In genomic region chr5:24320467-24320813, GRCm38 (mm10) we compare ENCODE assay signal across 9 mouse cellular contexts. TPM values are rescaled to one million over a fixed set of nuclear protein-coding genes. Genes with fewer than 3 reads are reported as not detected.
DNase-seq lines count a peak whose midpoint lies in the region; ATAC-seq and TF ChIP-seq lines count a peak whose summit lies in the region.
"Had no signal": no experiment of that assay in that cellular context is flagged by ENCODE, and none has a peak within 500 bp of the region (broad histone marks: within the 10 kb centered on the region; RNA-seq: fewer than 3 reads in every experiment).

No protein-coding gene starts in this region.

- no peak for ATAC-seq in hindbrain, embryonic 11.5 days (ENCODE audit: low FRiP score)
- ATAC-seq in hindbrain, embryonic 16.5 days = no peak
- peak; percentile 53; the same call in 1 of the 2 replicates for ATAC-seq in embryonic facial prominence, embryonic 14.5 days (ENCODE audit: low read depth)
- ATAC-seq in limb, embryonic 11.5 days (ENCODE audit: insufficient number of reproducible peaks, low FRiP score, low TSS enrichment, low read depth) = no peak

- TF ChIP-seq CTCF in E14TG2a.4 (conservative IDR thresholded peaks at IDR 0.05; ENCODE audit: low read length) = no peak

- H3K4me2 ChIP-seq in hindbrain, embryonic 11.5 days (replicated peaks; ENCODE audit: low read depth, low read length) = peak overlapping the region; percentile 19
- H3K4me2 ChIP-seq in hindbrain, embryonic 16.5 days (ENCODE audit: low read length) = no peak overlapping the region
- peak overlapping the region; percentile 44 for H3K4me2 ChIP-seq in embryonic facial prominence, embryonic 14.5 days (ENCODE audit: low read depth, low read length)
- H3K4me2 ChIP-seq in limb, embryonic 11.5 days (ENCODE audit: low read depth, severe bottlenecking) = peak overlapping the region; percentile 38
- H3K4me2 ChIP-seq: stomach, embryonic 15.5 days had no signal

- H3K27ac ChIP-seq in hindbrain, embryonic 11.5 days (ENCODE audit: low read depth, low read length) = 0 out of 2 replicates have a peak overlapping the region, but pooled peaks have one; percentile 24
- H3K27ac ChIP-seq in hindbrain, embryonic 16.5 days (ENCODE audit: low read depth, low read length) = no peak overlapping the region
- H3K27ac ChIP-seq in embryonic facial prominence, embryonic 14.5 days (replicated peaks; ENCODE audit: low read depth, low read length) = peak overlapping the region; percentile 48
- no peak overlapping the region for H3K27ac ChIP-seq in limb, embryonic 11.5 days (replicated peaks; ENCODE audit: low read depth, low read length)
- H3K27ac ChIP-seq: stomach, embryonic 15.5 days had no signal

- no peaks in the 10 kb centered on the region for H3K9me3 ChIP-seq in hindbrain, embryonic 11.5 days (ENCODE audit: control insufficient read depth, low read length)
- H3K9me3 ChIP-seq in hindbrain, embryonic 16.5 days (ENCODE audit: control insufficient read depth, low read length) = no peaks in the 10 kb centered on the region
- H3K9me3 ChIP-seq in E14TG2a.4 (ENCODE audit: low read length) = no peaks in the 10 kb centered on the region
- H3K9me3 ChIP-seq in embryonic facial prominence, embryonic 14.5 days (ENCODE audit: control insufficient read depth, low read length) = no peaks in the 10 kb centered on the region
- H3K9me3 ChIP-seq in limb, embryonic 11.5 days (ENCODE audit: control insufficient read depth, low read length) = no peaks in the 10 kb centered on the region
- H3K9me3 ChIP-seq: stomach, embryonic 15.5 days had no signal

- no peak overlapping the region for H3K4me3 ChIP-seq in hindbrain, embryonic 11.5 days (ENCODE audit: low read depth, low read length)
- H3K4me3 ChIP-seq in hindbrain, embryonic 16.5 days (ENCODE audit: low read length) = no peak overlapping the region
- H3K4me3 ChIP-seq in E14TG2a.4 (replicated peaks; ENCODE audit: low read length) = peak overlapping the region; percentile 77
- peak overlapping the region; percentile 16; the same call in 1 of the 2 replicates for H3K4me3 ChIP-seq in embryonic facial prominence, embryonic 14.5 days (ENCODE audit: low read depth, low read length)
- no peak overlapping the region for H3K4me3 ChIP-seq in limb, embryonic 11.5 days (ENCODE audit: low read depth, low read length)
- H3K4me3 ChIP-seq: stomach, embryonic 15.5 days had no signal

- H3K9ac ChIP-seq in hindbrain, embryonic 11.5 days (ENCODE audit: low read depth, low read length) = peak overlapping the region; percentile 20
- H3K9ac ChIP-seq in hindbrain, embryonic 16.5 days (ENCODE audit: low read depth, low read length) = no peak overlapping the region
- peak overlapping the region; percentile 30; the same call in 1 of the 2 replicates for H3K9ac ChIP-seq in embryonic facial prominence, embryonic 14.5 days (ENCODE audit: low read depth, low read length)
- peak overlapping the region; percentile 27 for H3K9ac ChIP-seq in limb, embryonic 11.5 days (ENCODE audit: low read length)
- H3K9ac ChIP-seq: stomach, embryonic 15.5 days had no signal

- DNase-seq in hindbrain, embryonic 11.5 days (ENCODE audit: low spot score) = no peak
- DNase-seq in embryonic facial prominence, embryonic 14.5 days (ENCODE audit: low spot score) = peak; percentile 65
- DNase-seq in limb, embryonic 11.5 days (ENCODE audit: low spot score) = no peak
- no peak for DNase-seq in urinary bladder, postnatal 36 days (ENCODE audit: low spot score in 2 of 2)
- no peak for DNase-seq in spleen, postnatal 14 days (ENCODE audit: low spot score in 2 of 2)
- DNase-seq in left cerebral cortex, adult 11 months (ENCODE audit: low spot score) = no peak

- H3K4me1 ChIP-seq in hindbrain, embryonic 11.5 days (replicated peaks; ENCODE audit: control insufficient read depth, insufficient read depth, low read length) = peaks cover 19% of the 10 kb centered on the region
- no peaks in the 10 kb centered on the region; the same call in 1 of the 2 replicates for H3K4me1 ChIP-seq in hindbrain, embryonic 16.5 days (ENCODE audit: control insufficient read depth, insufficient read depth, low read depth, low read length)
- H3K4me1 ChIP-seq in E14TG2a.4 (replicated peaks; ENCODE audit: low read depth, low read length) = peaks cover 56% of the 10 kb centered on the region
- peaks cover 8% of the 10 kb centered on the region for H3K4me1 ChIP-seq in embryonic facial prominence, embryonic 14.5 days (ENCODE audit: control insufficient read depth, insufficient read depth, low read length)
- H3K4me1 ChIP-seq in limb, embryonic 11.5 days (ENCODE audit: control insufficient read depth, insufficient read depth, low read length) = peaks cover 24% of the 10 kb centered on the region

- 49% methylated on average over 6 of the region's 6 CpGs for WGBS in hindbrain, embryonic 11.5 days
- 42% methylated on average over 6 of the region's 6 CpGs for WGBS in hindbrain, embryonic 16.5 days
- 37% methylated on average over 6 of the region's 6 CpGs for WGBS in embryonic facial prominence, embryonic 14.5 days
- WGBS in limb, embryonic 11.5 days = 32% methylated on average over 6 of the region's 6 CpGs

- H3K27me3 ChIP-seq in hindbrain, embryonic 11.5 days (ENCODE audit: control insufficient read depth, insufficient read depth, low read length) = no peaks in the 10 kb centered on the region
- H3K27me3 ChIP-seq in hindbrain, embryonic 16.5 days (replicated peaks; ENCODE audit: control insufficient read depth, insufficient read depth, low read length) = no peaks in the 10 kb centered on the region
- H3K27me3 ChIP-seq in E14TG2a.4 (ENCODE audit: insufficient read depth, low read length) = peaks cover 32% of the 10 kb centered on the region
- peaks cover 10% of the 10 kb centered on the region; the same call in 1 of the 2 replicates for H3K27me3 ChIP-seq in embryonic facial prominence, embryonic 14.5 days (replicated peaks; ENCODE audit: control insufficient read depth, insufficient read depth, low read length)
- H3K27me3 ChIP-seq in limb, embryonic 11.5 days (ENCODE audit: control insufficient read depth, insufficient read depth, low read length) = peaks cover 4% of the 10 kb centered on the region; the same call in 1 of the 2 replicates
- H3K27me3 ChIP-seq: stomach, embryonic 15.5 days had no signal

- peaks cover 4% of the 10 kb centered on the region for H3K36me3 ChIP-seq in hindbrain, embryonic 11.5 days (ENCODE audit: control insufficient read depth, insufficient read depth, low read length)
- H3K36me3 ChIP-seq in hindbrain, embryonic 16.5 days (ENCODE audit: control insufficient read depth, insufficient read depth, low read length) = peaks cover 21% of the 10 kb centered on the region
- H3K36me3 ChIP-seq in E14TG2a.4 (ENCODE audit: insufficient read depth, low read length) = peaks cover 10% of the 10 kb centered on the region; the same call in 1 of the 2 replicates
- no peaks in the 10 kb centered on the region for H3K36me3 ChIP-seq in embryonic facial prominence, embryonic 14.5 days (ENCODE audit: control insufficient read depth, insufficient read depth, low read length)
- 0 out of 2 replicates have a peak, but pooled peaks cover 3% of the 10 kb centered on the region for H3K36me3 ChIP-seq in limb, embryonic 11.5 days (ENCODE audit: control insufficient read depth, insufficient read depth, low read length)

RNA-seq across cellular contexts. Expression of gene Kcnh2, which starts 31.0 kb away (rescaled TPM):
- 11.9 and 12.3 TPM in 2 replicates for polyA plus RNA-seq in hindbrain, embryonic 11.5 days (2014; fragmentation: Nextera tagmentation; extraction: Ambion mirVana)
- polyA plus RNA-seq in hindbrain, embryonic 16.5 days (2015; fragmentation: Nextera tagmentation; extraction: Ambion mirVana) = 13.0 and 14.0 TPM in 2 replicates
- 6.7 and 7.6 TPM in 2 replicates for polyA plus RNA-seq in embryonic facial prominence, embryonic 14.5 days (2014; fragmentation: Nextera tagmentation; extraction: Ambion mirVana)
- 6.7 and 7.1 TPM in 2 replicates for polyA plus RNA-seq in limb, embryonic 11.5 days (2014; fragmentation: Nextera tagmentation; extraction: Ambion mirVana)

RNA-seq across cellular contexts. Expression of gene Nos3, which starts 44.2 kb away (rescaled TPM):
- 4.5 and 5.2 TPM in 2 replicates for polyA plus RNA-seq in hindbrain, embryonic 11.5 days (2014; fragmentation: Nextera tagmentation; extraction: Ambion mirVana)
- polyA plus RNA-seq in hindbrain, embryonic 16.5 days (2015; fragmentation: Nextera tagmentation; extraction: Ambion mirVana) = 8.6 and 11.0 TPM in 2 replicates
- 7.8 and 7.9 TPM in 2 replicates for polyA plus RNA-seq in embryonic facial prominence, embryonic 14.5 days (2014; fragmentation: Nextera tagmentation; extraction: Ambion mirVana)
- polyA plus RNA-seq in limb, embryonic 11.5 days (2014; fragmentation: Nextera tagmentation; extraction: Ambion mirVana) = 4.8 and 5.3 TPM in 2 replicates

Comparison
In these comparisons a context has a peak if more than half of its experiments do, and no peak if none do; other contexts are left out.
1. H3K27ac ChIP-seq: peak in hindbrain, embryonic 11.5 days (single experiment) and embryonic facial prominence, embryonic 14.5 days (single experiment); none in hindbrain, embryonic 16.5 days (single experiment) and limb, embryonic 11.5 days (single experiment).
2. H3K4me3 ChIP-seq: peak in E14TG2a.4 (single experiment) and embryonic facial prominence, embryonic 14.5 days (single experiment); none in hindbrain, embryonic 11.5 days (single experiment), hindbrain, embryonic 16.5 days (single experiment) and limb, embryonic 11.5 days (single experiment).